Mouse (Mus musculus): ENCODE measurements around the gene Gm20914. TPM values are rescaled to one million over a fixed set of nuclear protein-coding genes. Genes with fewer than 3 reads are reported as not detected.
"Not testable (repeated sequence)": the region's sequence is repeated elsewhere in the genome, so short reads cannot be mapped to it uniquely, and the experiment has no call there.

Gm20914 gene
- not detected in 2 replicates for polyA plus RNA-seq (2015; fragmentation: Nextera tagmentation; extraction: Ambion mirVana)

DNA sequence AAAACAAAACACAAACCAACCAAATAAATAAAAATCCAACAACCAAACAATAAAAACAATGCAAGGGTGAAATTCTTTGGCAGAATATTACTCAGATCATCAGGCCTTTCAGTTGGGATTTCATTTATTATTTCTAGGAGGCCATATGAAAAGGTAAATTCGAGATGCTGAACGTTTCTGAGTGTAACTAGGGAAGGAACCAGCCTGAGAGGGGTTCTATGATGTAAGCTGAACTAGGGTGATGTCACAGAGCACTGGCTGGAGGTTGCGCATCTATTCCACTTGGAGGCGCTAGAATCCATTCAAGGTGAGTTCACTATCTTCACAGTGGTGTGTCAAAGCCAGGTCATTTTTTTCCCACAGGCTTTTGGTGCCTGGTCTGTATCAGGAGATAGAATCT is at the start of gene Gm20914:
Gene Gm20914, plus strand, starts transcription at position 301 of the 400 bp plus-strand sequence.
- no CpG with 5 or more reads among the region's 4 CpGs for WGBS
- H3K9ac ChIP-seq; H3K9me3 ChIP-seq; H3K4me3 ChIP-seq; H3K27ac ChIP-seq (replicated peaks); H3K36me3 ChIP-seq; H3K27me3 ChIP-seq (replicated peaks); ATAC-seq (ENCODE audit: extremely low read depth, insufficient number of reproducible peaks, low FRiP score, low TSS enrichment); H3K4me2 ChIP-seq; H3K4me1 ChIP-seq: not testable (repeated sequence)

Other genes with a start within 250 kb of the Gm20914 start
- gene Gm21854, start 69.0 kb upstream of the Gm20914 start, polyA plus RNA-seq (2015; fragmentation: Nextera tagmentation; extraction: Ambion mirVana) = not detected in 2 replicates
- gene Gm28171, start 67.4 kb downstream of the Gm20914 start, polyA plus RNA-seq (2015; fragmentation: Nextera tagmentation; extraction: Ambion mirVana) = not detected in 2 replicates
- gene Gm21778, start 216.5 kb downstream of the Gm20914 start, polyA plus RNA-seq (2015; fragmentation: Nextera tagmentation; extraction: Ambion mirVana) = not detected in 2 replicates